Mouse (Mus musculus): ENCODE measurements around the gene Cmbl.

DNA sequence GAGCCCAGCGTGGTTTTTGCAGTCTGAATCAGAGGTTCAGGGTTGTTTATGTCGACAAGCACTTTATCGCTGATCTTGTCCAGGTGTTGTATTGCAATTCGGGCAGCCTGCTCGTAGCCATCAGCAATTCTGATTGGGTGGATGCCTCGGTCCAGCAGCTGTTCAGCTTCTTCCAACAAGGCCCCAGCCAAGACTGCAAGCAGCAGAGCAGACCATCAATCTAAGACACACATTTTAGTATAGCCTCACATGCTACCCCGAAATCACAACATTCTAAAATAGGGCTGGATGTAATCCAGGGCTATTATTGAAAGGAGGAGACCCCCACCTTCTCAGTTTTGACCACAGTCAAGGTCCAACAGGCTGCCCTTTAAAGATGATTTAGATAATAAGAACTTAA, 30.5 kb downstream of the Cmbl start:
- TF ChIP-seq CTCF (IDR thresholded peaks at IDR 0.05; ENCODE audit: control insufficient read depth, insufficient read depth, insufficient read length) (no peak), MYOG (IDR thresholded peaks at IDR 0.05; ENCODE audit: control insufficient read depth, extremely low read depth, insufficient read length) (no peak), USF1 (IDR thresholded peaks at IDR 0.05; ENCODE audit: low read depth) (no peak), MYOD1 (IDR thresholded peaks at IDR 0.05; ENCODE audit: control insufficient read depth, insufficient read length, low read depth) (no peak), MAX (IDR thresholded peaks at IDR 0.05) (no peak)

Data from C2C12 (cell line).